Mouse (Mus musculus) cerebellum, adult 8-10 months (tissue): ENCODE measurements around the gene Ahctf1.
"Not testable (repeated sequence)": the region's sequence is repeated elsewhere in the genome, so short reads cannot be mapped to it uniquely, and the experiment has no call there.

ENCODE experiments used
- DNase-seq: peaks from one replicate; pipeline ENCODE4 v3.0.0; 2022

Gene Ahctf1

DNA sequence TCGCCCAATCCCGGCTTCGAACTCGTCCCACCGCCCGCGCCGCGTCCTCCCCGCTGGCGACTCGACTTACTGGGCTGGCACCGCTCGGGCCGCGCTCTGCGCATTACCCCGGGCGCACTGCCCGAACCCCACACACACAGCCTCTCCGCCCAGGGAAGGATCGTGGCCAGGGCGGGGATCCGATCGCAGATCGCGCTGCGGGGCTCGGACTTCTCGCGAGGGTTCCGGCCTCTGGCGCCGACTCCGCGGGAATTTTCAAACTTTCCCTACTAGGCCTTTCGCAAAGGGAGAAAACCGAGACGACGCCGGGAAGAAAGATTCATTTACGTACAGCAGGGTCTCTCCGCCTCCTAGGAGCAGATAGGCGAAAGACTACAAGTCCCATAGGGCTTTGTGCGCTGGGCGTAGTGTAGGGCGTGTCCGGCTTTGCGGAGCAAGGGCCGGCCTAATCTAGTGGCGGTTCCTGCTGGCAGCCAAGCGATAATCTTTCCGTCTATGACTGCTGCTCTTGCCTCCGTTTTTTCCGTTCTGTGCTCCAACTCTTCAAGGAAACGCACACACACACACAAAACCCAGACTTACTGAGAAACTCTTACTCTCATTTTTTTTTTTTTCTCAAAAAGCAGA lies at the start of gene Ahctf1:
Ahctf1 (minus strand) TSS at position 168 of the 627 bp plus-strand sequence.
- DNase-seq: peak; percentile 99

DNA sequence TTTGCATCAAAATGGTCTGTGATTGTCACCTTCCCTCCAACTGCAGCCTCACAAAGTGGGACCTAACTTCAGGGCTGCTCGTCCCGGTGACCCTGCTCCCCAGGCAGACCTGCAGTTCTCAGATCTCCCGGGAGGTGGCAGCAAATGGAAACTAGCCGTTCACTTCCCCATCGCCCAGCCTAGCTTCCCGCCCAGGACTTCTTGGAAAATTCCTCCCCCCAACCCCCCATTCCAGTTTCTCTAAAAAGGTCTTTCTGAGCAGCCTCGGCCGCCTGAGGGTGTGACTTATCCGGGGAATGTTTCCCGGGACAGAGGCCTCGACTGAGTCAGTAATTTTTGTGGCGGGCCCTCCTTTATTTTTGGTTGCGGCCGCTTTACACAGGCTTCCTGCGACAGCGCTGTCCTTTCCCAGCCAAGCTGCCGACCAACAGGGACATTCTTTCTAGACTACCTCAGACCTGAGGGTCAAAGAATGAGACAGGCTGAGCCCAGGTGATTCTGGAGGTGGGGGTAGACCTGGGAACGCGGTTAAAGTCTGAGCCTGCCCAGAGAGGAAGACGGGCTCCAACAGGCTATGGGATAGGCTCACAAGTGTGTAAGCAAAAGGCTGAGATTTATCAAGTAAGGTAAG lies 44.4 kb upstream of the Ahctf1 start:
- peak; percentile 88 for DNase-seq

- DNase-seq: no peak
Measured at GRCm38 (mm10) chr1:179847173-179847572, 43.7 kb upstream of the Ahctf1 start.

DNA sequence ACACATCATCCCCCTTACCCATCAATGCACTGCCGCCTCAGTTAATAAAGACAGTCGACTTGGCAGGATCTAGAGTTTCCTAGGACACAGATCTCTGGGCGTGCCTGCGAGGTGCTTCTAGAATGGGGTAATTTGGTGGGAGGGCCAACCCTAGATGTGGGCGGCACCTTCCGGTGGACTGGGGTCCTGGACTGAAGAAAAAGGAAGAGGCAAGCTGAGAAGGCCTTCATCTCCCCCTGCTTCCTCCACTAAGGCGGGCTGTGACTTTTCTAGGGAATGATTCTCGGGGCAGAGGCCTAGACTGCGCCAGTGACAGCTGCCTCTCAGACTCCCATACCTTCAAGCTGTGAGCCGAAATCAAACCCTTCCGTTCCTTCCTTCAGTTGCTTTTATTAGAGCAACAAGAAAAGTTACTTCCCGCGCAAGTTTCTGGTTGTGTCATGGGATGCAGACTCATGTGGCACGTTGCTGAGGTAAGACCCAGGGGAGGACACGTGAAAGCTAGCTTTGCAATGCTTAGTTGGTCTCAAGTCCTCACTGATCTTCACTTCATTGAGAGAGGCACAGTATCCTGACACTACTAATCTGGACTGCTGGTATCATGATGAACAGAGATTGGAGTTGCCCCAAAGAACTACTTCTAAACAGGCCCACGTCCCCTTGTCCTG lies 42.5 kb upstream of the Ahctf1 start:
- DNase-seq: no peak

GRCm38 (mm10) chr1:179844894-179845293 lies 41.4 kb upstream of the Ahctf1 start:
- DNase-seq: peak; percentile 53

DNA sequence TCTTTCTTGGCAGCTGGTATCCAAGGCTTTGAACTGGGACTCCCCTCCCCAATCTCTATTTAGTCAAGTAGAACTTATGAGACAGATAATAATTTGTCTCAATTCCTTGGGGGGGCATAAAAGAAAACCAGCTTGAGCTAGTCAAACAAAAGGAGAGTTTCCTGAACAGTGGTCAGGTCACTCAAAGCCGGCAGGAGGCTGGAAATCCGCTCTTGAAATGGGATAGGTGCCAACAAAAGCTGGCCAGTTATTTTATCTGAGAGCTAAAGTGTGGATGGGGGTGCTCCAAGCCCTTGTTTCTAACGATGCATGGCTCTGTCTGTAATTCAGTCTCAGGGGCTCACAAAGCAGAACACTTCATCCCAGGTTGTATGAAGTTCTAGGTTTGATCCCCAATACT lies 40.5 kb upstream of the Ahctf1 start:
- DNase-seq: no peak

GRCm38 (mm10) chr1:179842568-179842967 lies 39.1 kb upstream of the Ahctf1 start:
- DNase-seq: no peak

DNA sequence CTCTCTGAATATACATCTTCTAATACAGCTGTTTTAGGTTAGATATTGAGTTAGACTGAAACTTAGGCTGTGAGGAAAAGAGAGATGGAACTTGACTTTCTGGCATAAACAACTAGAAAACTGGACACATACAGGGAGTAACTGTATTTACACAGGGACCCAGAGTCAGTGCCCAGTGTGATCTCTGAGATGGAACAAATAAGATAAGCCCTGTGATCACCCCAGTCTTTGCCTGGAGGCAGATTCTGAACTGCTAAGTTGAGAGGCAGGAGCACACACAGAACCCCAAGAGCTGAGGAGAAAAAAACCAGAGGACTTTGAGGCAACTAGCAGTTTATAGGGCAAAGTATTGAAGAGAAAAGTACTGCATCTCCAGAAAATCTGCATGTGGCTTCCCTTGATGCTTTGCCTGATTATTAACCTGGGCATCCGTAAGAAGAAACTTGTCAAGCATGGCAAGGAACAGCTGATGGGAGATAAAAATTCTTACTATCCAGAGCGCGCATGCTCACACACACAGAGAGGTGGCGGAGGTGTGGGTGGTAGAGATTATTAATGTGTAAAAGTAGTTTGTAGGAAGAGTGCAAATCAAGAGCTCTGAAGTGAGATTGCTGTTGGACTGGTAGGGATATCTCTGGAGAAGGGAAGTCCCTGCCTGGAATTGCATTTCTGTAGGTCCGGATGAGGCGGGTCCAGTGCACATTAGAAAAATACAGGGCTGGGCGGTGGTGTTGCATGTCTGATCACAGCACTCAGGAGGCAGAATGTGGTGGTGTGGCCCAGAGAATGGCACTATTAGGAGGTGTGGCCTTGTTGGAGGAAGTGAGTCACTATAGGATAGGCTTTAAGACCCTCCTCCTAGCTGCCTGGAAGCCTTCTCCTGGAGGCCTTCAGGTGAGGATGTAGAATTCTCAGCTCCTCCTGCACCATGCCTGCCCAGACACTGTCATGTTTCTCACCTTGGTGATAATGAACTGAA lies 33.2 kb upstream of the Ahctf1 start:
- DNase-seq: no peak

- no peak for DNase-seq
Measured at GRCm38 (mm10) chr1:179835753-179836425, 32.4 kb upstream of the Ahctf1 start.

DNA sequence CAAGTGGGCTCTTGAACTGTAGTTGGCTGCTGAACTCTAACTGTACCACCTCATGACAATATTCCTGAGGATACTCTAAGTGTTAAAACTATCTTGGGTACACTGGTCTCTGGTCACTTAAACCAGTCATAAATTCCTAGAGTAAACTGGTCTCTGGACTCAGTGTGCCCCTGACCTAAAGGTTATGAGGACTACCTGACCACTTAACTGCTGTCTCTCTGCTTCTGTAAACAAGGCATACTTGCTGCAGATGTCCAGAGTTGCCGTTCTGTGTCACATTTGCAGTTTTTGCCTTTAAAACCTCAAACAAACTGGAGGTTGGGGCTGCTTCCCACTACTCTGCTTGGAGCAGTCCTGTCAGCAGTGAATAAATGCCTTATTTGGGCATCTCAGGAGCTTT lies 30.1 kb upstream of the Ahctf1 start:
- DNase-seq: no peak

- no peak for DNase-seq
Measured at GRCm38 (mm10) chr1:179832710-179833240, 29.3 kb upstream of the Ahctf1 start.

DNA sequence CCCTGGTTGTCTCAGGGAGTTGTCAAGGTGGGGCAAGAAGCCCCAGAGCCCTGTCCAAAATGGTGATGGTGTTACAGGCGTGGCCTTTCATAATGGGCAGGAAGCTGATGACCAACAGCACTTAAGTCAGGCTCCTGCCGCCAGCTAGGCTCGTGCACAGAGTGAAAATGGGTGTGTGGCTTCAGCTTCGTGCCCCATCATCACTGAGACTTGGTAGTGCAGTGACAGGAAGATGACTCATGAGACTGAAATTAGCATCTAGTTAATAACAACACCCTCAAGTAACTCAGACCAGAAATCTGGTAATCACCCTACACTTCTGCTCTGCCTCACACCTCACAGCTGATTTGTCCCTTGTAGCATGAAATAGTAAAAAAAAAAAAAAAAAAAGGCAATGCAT lies 25.4 kb upstream of the Ahctf1 start:
- no peak for DNase-seq

GRCm38 (mm10) chr1:179828051-179828450 lies 24.6 kb upstream of the Ahctf1 start:
- no peak for DNase-seq

DNA sequence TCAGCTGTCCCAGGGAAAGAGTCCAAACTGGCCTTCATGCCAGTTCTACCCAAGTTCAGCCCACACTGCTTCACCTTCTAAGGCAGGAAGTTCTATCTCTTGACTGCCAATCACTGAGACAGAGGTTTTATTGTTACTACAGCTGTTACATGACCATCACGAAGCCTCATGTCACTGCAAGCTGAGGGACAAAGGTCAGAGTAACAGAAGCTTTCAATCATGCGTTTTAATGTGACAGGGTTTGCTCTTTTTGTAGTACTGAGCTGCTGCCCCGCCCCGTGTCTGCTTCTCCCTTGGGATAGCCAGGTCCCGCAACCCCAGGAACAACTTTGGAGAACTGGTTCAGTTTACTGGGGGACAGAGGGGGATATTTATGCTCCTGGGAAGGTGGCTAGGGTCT lies 21.1 kb upstream of the Ahctf1 start:
- no peak for DNase-seq

- DNase-seq: not testable (repeated sequence)
Measured at GRCm38 (mm10) chr1:179818490-179819278, 15.2 kb upstream of the Ahctf1 start.

GRCm38 (mm10) chr1:179814616-179815015 lies 11.1 kb upstream of the Ahctf1 start:
- DNase-seq: no peak

DNA sequence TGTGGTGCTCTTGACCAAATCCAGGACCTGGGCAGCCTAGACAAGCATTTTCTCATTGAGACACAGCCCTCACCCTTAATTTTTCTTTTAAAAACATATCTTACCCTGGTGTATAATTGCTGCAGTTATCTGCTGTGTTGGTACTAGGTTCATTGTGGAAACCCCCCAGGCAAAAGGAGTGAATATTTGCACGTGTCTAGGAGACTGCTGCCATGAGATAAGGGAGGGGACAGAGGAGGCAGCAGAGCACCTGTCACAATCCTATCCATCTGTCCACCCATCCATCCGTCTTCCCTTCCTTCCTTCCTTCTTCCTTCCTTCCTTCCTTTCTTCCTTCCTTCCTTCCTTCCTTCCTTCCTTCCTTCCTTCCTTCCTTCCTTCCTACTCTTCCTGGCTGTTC lies 9.9 kb upstream of the Ahctf1 start:
- DNase-seq: no peak

- no peak for DNase-seq
Measured at GRCm38 (mm10) chr1:179808300-179808699, 4.8 kb upstream of the Ahctf1 start.

- no peak for DNase-seq
Measured at GRCm38 (mm10) chr1:179807468-179807867, 4.0 kb upstream of the Ahctf1 start.

DNA sequence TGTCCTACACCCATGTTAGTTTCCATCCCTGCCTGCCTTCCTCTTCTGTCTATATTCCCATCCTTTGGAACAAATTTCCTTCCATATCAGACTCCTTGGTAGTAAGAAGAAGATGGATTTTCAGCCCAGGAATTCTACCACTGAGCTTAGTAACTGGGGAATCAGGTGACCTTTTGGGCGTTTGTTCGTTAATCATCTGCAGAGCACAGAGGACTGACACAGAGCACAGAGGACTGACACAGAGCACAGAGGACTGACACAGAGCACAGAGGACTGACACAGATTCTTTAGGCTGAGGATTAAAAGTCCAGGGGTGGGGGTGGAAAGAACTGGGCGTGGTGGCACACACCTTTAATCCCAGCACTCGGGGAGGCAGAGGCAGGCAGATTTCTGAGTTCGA lies 2.3 kb upstream of the Ahctf1 start:
- DNase-seq: no peak

DNA sequence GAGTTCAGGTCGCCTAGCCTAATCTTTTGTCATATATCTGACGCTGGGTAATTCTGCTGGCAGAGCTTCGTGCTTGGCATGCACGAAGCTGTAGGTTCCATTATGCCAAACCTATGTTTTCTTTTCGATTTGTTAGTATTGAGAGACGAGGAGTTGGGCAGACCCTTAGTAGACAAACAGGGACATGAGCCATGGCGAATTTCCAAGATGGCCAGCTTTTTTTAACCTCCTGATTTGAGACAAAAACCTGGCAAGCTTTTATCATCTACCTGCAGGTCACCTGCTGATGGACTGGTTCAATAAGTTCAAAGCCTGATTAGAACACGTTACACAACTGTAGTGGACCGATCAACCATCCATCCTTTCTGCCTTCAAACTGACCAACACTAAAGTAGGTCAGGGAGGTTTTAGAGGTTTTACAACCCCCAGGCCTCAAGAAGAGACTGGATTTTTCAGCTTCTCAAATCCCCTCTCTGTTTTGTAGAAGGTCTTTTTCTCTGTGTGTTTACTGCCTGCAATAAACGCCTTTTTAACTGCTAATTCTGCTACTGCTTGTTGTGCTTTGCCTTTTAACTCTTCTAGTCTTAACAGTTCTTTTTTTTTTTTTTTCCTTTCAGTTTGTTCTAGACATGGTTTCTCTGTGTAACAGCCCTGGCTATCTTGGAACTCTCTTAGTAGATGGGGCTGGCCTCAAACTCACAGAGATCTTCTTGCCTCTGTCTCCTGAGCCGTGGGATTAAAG lies 831 bp upstream of the Ahctf1 start:
- no peak for DNase-seq
